Mouse (Mus musculus) kidney, embryonic 15.5 days (tissue): ENCODE data around the gene Rps19. TPM values are rescaled to one million over a fixed set of nuclear protein-coding genes. Genes with fewer than 3 reads are reported as not detected.

Source experiments
- ATAC-seq: fragments of 200-750 bp; cut with Nextera tagmentation; replicated peaks from 2 replicates; pipeline ENCODE4 v1.8.0; 2017; ENCODE audit warnings: moderate TSS enrichment; ENCODE audit not compliant: low FRiP score
- H3K27ac ChIP-seq: fragments of 300-500 bp; sonication (generic); 2 replicates; pipeline ENCODE4 v1.5.1; 2015; ENCODE audit warnings: mild to moderate bottlenecking, inconsistent platforms
- H3K27me3 ChIP-seq: fragments of 300-500 bp; sonication (generic); 2 replicates; pipeline ENCODE4 v1.6.1; 2015; ENCODE audit warnings: inconsistent platforms
- H3K36me3 ChIP-seq: fragments of 300-500 bp; sonication (generic); 2 replicates; pipeline ENCODE4 v1.6.1; 2015; ENCODE audit warnings: inconsistent platforms
- H3K4me1 ChIP-seq: fragments of 300-500 bp; sonication (generic); 2 replicates; pipeline ENCODE4 v1.6.1; 2015; ENCODE audit warnings: inconsistent platforms
- H3K4me2 ChIP-seq: fragments of 300-500 bp; sonication (generic); 2 replicates; pipeline ENCODE4 v1.6.1; 2015; ENCODE audit warnings: moderate library complexity, mild to moderate bottlenecking, inconsistent platforms
- H3K4me3 ChIP-seq: fragments of 300-500 bp; sonication (generic); replicated peaks from 2 replicates; pipeline ENCODE4 v1.5.1; 2015; ENCODE audit warnings: mild to moderate bottlenecking, inconsistent platforms
- H3K9ac ChIP-seq: fragments of 300-500 bp; sonication (generic); 2 replicates; pipeline ENCODE4 v1.6.1; 2015; ENCODE audit warnings: mild to moderate bottlenecking, inconsistent platforms
- H3K9me3 ChIP-seq: fragments of 300-500 bp; sonication (generic); replicated peaks from 2 replicates; pipeline ENCODE4 v1.6.1; 2016; ENCODE audit warnings: inconsistent platforms
- WGBS: fragments of 180-500 bp; shearing (Covaris S2); methylation state at CpG from one replicate; pipeline ENCODE4 v1.1.7; 2015; ENCODE audit warnings: mixed read lengths; 5-methylcytosine and 5-hydroxymethylcytosine counted together
- polyA plus RNA-seq: library from polyadenylated mRNA; unstranded; fragments of >200 nt; fragmentation: Nextera tagmentation; extraction: Ambion mirVana; gene quantifications from 2 replicates; pipeline ENCODE4 v1.2.1, GENCODE M21; 2015

Rps19 gene
- polyA plus RNA-seq, 1 experiment from 2014 or later: 2,383 TPM

GRCm38 (mm10) chr7:24912480-24912879 is 28.3 kb downstream of the Rps19 start:
- no peak overlapping the region for H3K27ac ChIP-seq
- H3K4me2 ChIP-seq: no peak overlapping the region
- H3K4me3 ChIP-seq: no peak overlapping the region
- no peaks in the 10 kb centered on the region for H3K9me3 ChIP-seq
- WGBS: 93% methylated on average over 14 of the region's 14 CpGs
- H3K27me3 ChIP-seq: no peaks in the 10 kb centered on the region
- peaks cover 68% of the 10 kb centered on the region for H3K36me3 ChIP-seq
- ATAC-seq: no peak
- no peak overlapping the region for H3K9ac ChIP-seq
- H3K4me1 ChIP-seq: peaks cover 3% of the 10 kb centered on the region

GRCm38 (mm10) chr7:24918763-24919323 is 34.7 kb downstream of the Rps19 start:
- WGBS: 88% methylated on average over 20 of the region's 20 CpGs
- no peak; the same call in 1 of the 2 replicates for ATAC-seq

GRCm38 (mm10) chr7:24919728-24920127 is 35.6 kb downstream of the Rps19 start:
- WGBS: 88% methylated on average over 9 of the region's 9 CpGs
- Histone ChIP-seq H3K27ac (no peak overlapping the region), H3K4me3 (no peak overlapping the region), H3K9me3 (no peaks in the 10 kb centered on the region), H3K9ac (no peak overlapping the region), H3K4me1 (no peaks in the 10 kb centered on the region), H3K4me2 (no peak overlapping the region), H3K36me3 (peaks cover 82% of the 10 kb centered on the region), H3K27me3 (no peaks in the 10 kb centered on the region)
- no peak for ATAC-seq

More at GRCm38 (mm10) chr7:24918763-24919323, 34.7 kb downstream of the Rps19 start:
- H3K4me2 ChIP-seq: no peak overlapping the region
- H3K36me3 ChIP-seq: peaks cover 73% of the 10 kb centered on the region
- H3K4me1 ChIP-seq: no peaks in the 10 kb centered on the region
- H3K4me3 ChIP-seq: no peak overlapping the region
- no peak overlapping the region for H3K27ac ChIP-seq
- H3K9ac ChIP-seq: no peak overlapping the region
- H3K9me3 ChIP-seq: no peaks in the 10 kb centered on the region
- H3K27me3 ChIP-seq: no peaks in the 10 kb centered on the region

GRCm38 (mm10) chr7:24930475-24930874 is 46.3 kb downstream of the Rps19 start:
- H3K9ac ChIP-seq: no peak overlapping the region
- H3K36me3 ChIP-seq: peaks cover 19% of the 10 kb centered on the region
- no peak overlapping the region for H3K4me2 ChIP-seq
- H3K27ac ChIP-seq: no peak overlapping the region
- 51% methylated on average over 6 of the region's 6 CpGs for WGBS
- H3K27me3 ChIP-seq: peaks cover 72% of the 10 kb centered on the region
- H3K4me1 ChIP-seq: peaks cover 32% of the 10 kb centered on the region
- no peaks in the 10 kb centered on the region for H3K9me3 ChIP-seq
- ATAC-seq: no peak
- no peak overlapping the region for H3K4me3 ChIP-seq

GRCm38 (mm10) chr7:24931651-24932050 is 47.5 kb downstream of the Rps19 start:
- peaks cover 82% of the 10 kb centered on the region for H3K27me3 ChIP-seq
- H3K9ac ChIP-seq: no peak overlapping the region
- 1% methylated on average over 15 of the region's 15 CpGs for WGBS

More at GRCm38 (mm10) chr7:24931651-24932050, 47.5 kb downstream of the Rps19 start:
- Histone ChIP-seq H3K4me2 (no peak overlapping the region), H3K36me3 (peaks cover 7% of the 10 kb centered on the region; the same call in 1 of the 2 replicates), H3K4me3 (no peak overlapping the region), H3K27ac (no peak overlapping the region), H3K4me1 (peaks cover 32% of the 10 kb centered on the region), H3K9me3 (no peaks in the 10 kb centered on the region)
- no peak for ATAC-seq

Other genes with a start within 250 kb of the Rps19 start
- 1.0 and 1.2 TPM in 2 replicates for gene Lypd3, start 247.8 kb upstream of the Rps19 start, polyA plus RNA-seq
- gene Tex101, start 207.7 kb upstream of the Rps19 start, polyA plus RNA-seq: not detected in 2 replicates
- not detected in 2 replicates for gene BC049730, start 175.1 kb upstream of the Rps19 start, polyA plus RNA-seq
- gene Gm4763, start 157.5 kb upstream of the Rps19 start, polyA plus RNA-seq: not detected in 2 replicates
- gene Cd177, start 124.1 kb upstream of the Rps19 start, polyA plus RNA-seq: 0.36 and 0.38 TPM in 2 replicates
- gene Ceacam10, start 107.2 kb upstream of the Rps19 start, polyA plus RNA-seq: not detected in 2 replicates
- 15.3 TPM in 2 replicates for gene Gm9844, start 22.2 kb upstream of the Rps19 start, polyA plus RNA-seq
- not detected in 2 replicates for gene Lypd4, start 14.4 kb upstream of the Rps19 start, polyA plus RNA-seq
- not detected in 2 replicates for gene Dmrtc2, start 14.3 kb upstream of the Rps19 start, polyA plus RNA-seq
- gene Cd79a, start 13.0 kb downstream of the Rps19 start, polyA plus RNA-seq: 1.8 TPM in 2 replicates
- 92.5 and 101 TPM in 2 replicates for gene Arhgef1, start 18.5 kb downstream of the Rps19 start, polyA plus RNA-seq
- gene Gm4881, start 60.1 kb downstream of the Rps19 start, polyA plus RNA-seq: not detected in 2 replicates
- gene Rabac1, start 88.4 kb downstream of the Rps19 start, polyA plus RNA-seq: 143 and 153 TPM in 2 replicates
- gene Atp1a3, start 121.6 kb downstream of the Rps19 start, polyA plus RNA-seq: 0.68 and 2.1 TPM in 2 replicates
- gene Grik5, start 188.0 kb downstream of the Rps19 start, polyA plus RNA-seq: 5.1 and 7.0 TPM in 2 replicates
- 33.9 and 37.1 TPM in 2 replicates for gene Zfp574, start 188.2 kb downstream of the Rps19 start, polyA plus RNA-seq